Mouse (Mus musculus): Measurements from ENCODE around the gene Eif1b.

DNA sequence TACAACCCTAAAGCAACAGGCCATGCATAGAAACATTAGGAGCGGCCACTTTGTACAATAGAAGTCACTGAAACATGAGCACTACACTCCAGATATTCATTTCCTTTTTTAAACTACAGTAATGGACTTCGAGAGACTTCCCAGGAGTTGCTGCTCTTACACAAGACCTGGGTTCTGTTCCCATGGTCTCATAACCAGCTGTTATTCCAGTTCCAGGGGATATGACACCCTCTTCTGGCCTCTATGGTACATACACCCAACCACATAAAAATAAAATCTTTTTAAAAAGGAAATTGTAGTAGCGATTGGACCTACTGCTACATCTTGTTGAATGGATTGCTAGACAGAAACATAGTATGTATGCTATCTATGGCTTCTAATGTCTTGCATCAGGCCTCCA lies 523 bp upstream of the Eif1b start:
- no peak for TF ChIP-seq CTCF (IDR thresholded peaks at IDR 0.05; ENCODE audit: insufficient read depth, low read length)
- no peak for TF ChIP-seq POLR2A (IDR thresholded peaks at IDR 0.05; ENCODE audit: borderline replicate concordance, extremely low read depth, low read depth, low read length)
